ENCODE assay signal across 17 mouse cellular contexts in genomic region chr8:115506741-115507140, GRCm38 (mm10).
A peak's percentile ranks its signal among the peaks of the same experiment; 100 is the strongest.
DNase-seq lines count a peak whose midpoint lies in the region; ATAC-seq and TF ChIP-seq lines count a peak whose summit lies in the region.
"Had no signal": no experiment of that assay in that cellular context is flagged by ENCODE, and none has a peak within 500 bp of the region (broad histone marks: within the 10 kb centered on the region; RNA-seq: fewer than 3 reads in every experiment).

No protein-coding gene starts in this region.

- H3K9me3 ChIP-seq in liver, postnatal 0 days (ENCODE audit: low read length) = no peaks in the 10 kb centered on the region
- H3K9me3 ChIP-seq in forebrain, embryonic 15.5 days = no peaks in the 10 kb centered on the region
- H3K9me3 ChIP-seq: embryonic facial prominence, embryonic 13.5 days; heart, embryonic 13.5 days; midbrain, embryonic 15.5 days had no signal

- TF ChIP-seq EP300 in liver, postnatal 0 days (IDR thresholded peaks at IDR 0.05; ENCODE audit: low read depth) = no peak

- H3K4me1 ChIP-seq in liver, postnatal 0 days (ENCODE audit: insufficient read depth) = no peaks in the 10 kb centered on the region
- H3K4me1 ChIP-seq in forebrain, embryonic 15.5 days = no peaks in the 10 kb centered on the region
- H3K4me1 ChIP-seq: embryonic facial prominence, embryonic 13.5 days; heart, embryonic 13.5 days; midbrain, embryonic 15.5 days had no signal

- no peak overlapping the region for H3K9ac ChIP-seq in liver, postnatal 0 days (replicated peaks)
- no peak overlapping the region for H3K9ac ChIP-seq in forebrain, embryonic 15.5 days (replicated peaks)
- H3K9ac ChIP-seq: embryonic facial prominence, embryonic 13.5 days; heart, embryonic 13.5 days; hindbrain, embryonic 14.5 days; lung, embryonic 14.5 days; midbrain, embryonic 15.5 days had no signal

- no peak overlapping the region for H3K27ac ChIP-seq in liver, postnatal 0 days (ENCODE audit: low read depth)
- H3K27ac ChIP-seq in forebrain, embryonic 15.5 days (replicated peaks) = no peak overlapping the region
- H3K27ac ChIP-seq: embryonic facial prominence, embryonic 13.5 days; heart, embryonic 13.5 days; hindbrain, embryonic 14.5 days; midbrain, embryonic 15.5 days had no signal

- peak; percentile 20 for DNase-seq in liver, postnatal 0 days
- DNase-seq in thymus, postnatal 0 days (ENCODE audit: low spot score) = peak; percentile 55
- DNase-seq in cerebellum, adult 9-10 months = no peak
- DNase-seq in adrenal gland, postnatal 4 days (ENCODE audit: low spot score in 2 of 2) = no peak
- DNase-seq in gastrocnemius, postnatal 36 days = no peak
- DNase-seq: adrenal gland, postnatal 25 days; gastrocnemius, postnatal 10 days; kidney, adult 2 months; lung, embryonic 14.5 days; right cerebral cortex, postnatal 25 days had no signal

- no peak for TF ChIP-seq CTCF in liver, postnatal 0 days (IDR thresholded peaks at IDR 0.05; ENCODE audit: low read depth)

- intact Hi-C loops in gastrocnemius, postnatal 36 days (cut with DNase I) = no loop called here

- no peaks in the 10 kb centered on the region for H3K27me3 ChIP-seq in liver, postnatal 0 days (ENCODE audit: insufficient read depth, low read length)
- no peaks in the 10 kb centered on the region for H3K27me3 ChIP-seq in forebrain, embryonic 15.5 days
- H3K27me3 ChIP-seq: embryonic facial prominence, embryonic 13.5 days; heart, embryonic 13.5 days; midbrain, embryonic 15.5 days had no signal

- no peak overlapping the region for H3K4me3 ChIP-seq in liver, postnatal 0 days (ENCODE audit: low read depth, low read length)
- H3K4me3 ChIP-seq in forebrain, embryonic 15.5 days = no peak overlapping the region
- H3K4me3 ChIP-seq: embryonic facial prominence, embryonic 13.5 days; heart, embryonic 13.5 days; midbrain, embryonic 15.5 days had no signal

- H3K4me2 ChIP-seq in liver, postnatal 0 days (ENCODE audit: low read depth, low read length) = no peak overlapping the region
- no peak overlapping the region for H3K4me2 ChIP-seq in forebrain, embryonic 15.5 days (replicated peaks)
- H3K4me2 ChIP-seq: embryonic facial prominence, embryonic 13.5 days; heart, embryonic 13.5 days; hindbrain, embryonic 14.5 days; lung, embryonic 14.5 days; midbrain, embryonic 15.5 days had no signal

- ATAC-seq in CD4-positive, CD25-positive, alpha-beta regulatory T cell, adult 4 months = peak; percentile 98
- peak; percentile 95 for ATAC-seq in granulocyte monocyte progenitor cell, adult 5-6 weeks (replicated peaks; ENCODE audit: poor library complexity, severe bottlenecking)
- peak; percentile 56 for ATAC-seq in liver, postnatal 0 days
- ATAC-seq in forebrain, embryonic 15.5 days (replicated peaks) = no peak
- ATAC-seq: midbrain, embryonic 15.5 days had no signal

- WGBS in liver, postnatal 0 days (ENCODE audit: insufficient replicate concordance) = 28% methylated on average over 10 of the region's 10 CpGs
- 68% methylated on average over 10 of the region's 10 CpGs for WGBS in forebrain, embryonic 15.5 days

- H3K36me3 ChIP-seq in liver, postnatal 0 days (replicated peaks; ENCODE audit: insufficient read depth, low read length) = no peaks in the 10 kb centered on the region
- H3K36me3 ChIP-seq in forebrain, embryonic 15.5 days = no peaks in the 10 kb centered on the region
- H3K36me3 ChIP-seq: embryonic facial prominence, embryonic 13.5 days; heart, embryonic 13.5 days; midbrain, embryonic 15.5 days had no signal

Comparison
In these comparisons a context has a peak if more than half of its experiments do, and no peak if none do; other contexts are left out.
1. DNase-seq: peak in liver, postnatal 0 days (single experiment) and thymus, postnatal 0 days (single experiment); none in cerebellum, adult 9-10 months (single experiment), adrenal gland, postnatal 4 days (0 of 2) and gastrocnemius, postnatal 36 days (0 of 2).